Mouse (Mus musculus) liver, embryonic 14.5 days (tissue): ENCODE measurements around the gene Prm1.

Source experiments
- CTCF ChIP-seq: IDR thresholded peaks from 2 replicates; pipeline ENCODE4 v1.5.1; 2016; ENCODE audit warnings: antibody characterized with exemption, low read depth, control low read depth
- EP300 ChIP-seq: IDR thresholded peaks from 2 replicates; pipeline ENCODE4 v1.6.1; 2016; ENCODE audit warnings: antibody characterized with exemption, low read depth

- TF ChIP-seq CTCF = no peak
- no peak for TF ChIP-seq EP300
Measured at GRCm38 (mm10) chr16:10764323-10764722, 41.3 kb downstream of the Prm1 start.
